Mouse (Mus musculus) lung, embryonic 16.5 days (tissue): ENCODE results near the gene Mpp6. TPM values are rescaled to one million over a fixed set of nuclear protein-coding genes. Genes with fewer than 3 reads are reported as not detected.

Experiments
- ATAC-seq: fragments of 200-750 bp; cut with Nextera tagmentation; 2 replicates; pipeline ENCODE4 v1.8.0; 2017; ENCODE audit warnings: low read depth, mild to moderate bottlenecking, moderate library complexity
- H3K27ac ChIP-seq: fragments of 300-500 bp; sonication (generic); 2 replicates; pipeline ENCODE4 v1.5.1; 2014; ENCODE audit warnings: mild to moderate bottlenecking, control low read depth, low read length
- H3K27me3 ChIP-seq: fragments of 300-500 bp; sonication (generic); 2 replicates; pipeline ENCODE4 v1.6.1; 2014; ENCODE audit warnings: low read depth, low read length, mixed read lengths; ENCODE audit not compliant: control insufficient read depth, insufficient read depth
- H3K36me3 ChIP-seq: fragments of 300-500 bp; sonication (generic); 2 replicates; pipeline ENCODE4 v1.6.1; 2014; ENCODE audit warnings: low read length; ENCODE audit not compliant: control insufficient read depth, insufficient read depth
- H3K4me1 ChIP-seq: fragments of 300-500 bp; sonication (generic); replicated peaks from 2 replicates; pipeline ENCODE4 v1.6.1; 2014; ENCODE audit warnings: low read length, mixed read lengths; ENCODE audit not compliant: control insufficient read depth, insufficient read depth
- H3K4me2 ChIP-seq: fragments of 300-500 bp; sonication (generic); 2 replicates; pipeline ENCODE4 v1.6.1; 2014; ENCODE audit warnings: low read depth, low read length, control low read depth
- H3K4me3 ChIP-seq: fragments of 300-500 bp; sonication (generic); 2 replicates; pipeline ENCODE4 v1.5.1; 2014; ENCODE audit warnings: mild to moderate bottlenecking, low read length, control low read depth
- H3K9ac ChIP-seq: fragments of 300-500 bp; sonication (generic); 2 replicates; pipeline ENCODE4 v1.6.1; 2014; ENCODE audit warnings: low read length, control low read depth
- H3K9me3 ChIP-seq: fragments of 300-500 bp; sonication (generic); 2 replicates; pipeline ENCODE4 v1.6.1; 2016; ENCODE audit warnings: low read length; ENCODE audit not compliant: control insufficient read depth
- WGBS: fragments of 180-500 bp; shearing (Covaris S2); extraction: QIAGEN DNeasy Blood & Tissue Kit; methylation state at CpG from one replicate; pipeline ENCODE4 v1.1.7; 2014; 5-methylcytosine and 5-hydroxymethylcytosine counted together
- polyA plus RNA-seq: library from polyadenylated mRNA; unstranded; fragments of >200 nt; fragmentation: Nextera tagmentation; extraction: Ambion mirVana; gene quantifications from 2 replicates; pipeline ENCODE4 v1.2.1, GENCODE M21; 2015

Mpp6 gene
- polyA plus RNA-seq, 1 experiment from 2014 or later, result 52.7 TPM

DNA sequence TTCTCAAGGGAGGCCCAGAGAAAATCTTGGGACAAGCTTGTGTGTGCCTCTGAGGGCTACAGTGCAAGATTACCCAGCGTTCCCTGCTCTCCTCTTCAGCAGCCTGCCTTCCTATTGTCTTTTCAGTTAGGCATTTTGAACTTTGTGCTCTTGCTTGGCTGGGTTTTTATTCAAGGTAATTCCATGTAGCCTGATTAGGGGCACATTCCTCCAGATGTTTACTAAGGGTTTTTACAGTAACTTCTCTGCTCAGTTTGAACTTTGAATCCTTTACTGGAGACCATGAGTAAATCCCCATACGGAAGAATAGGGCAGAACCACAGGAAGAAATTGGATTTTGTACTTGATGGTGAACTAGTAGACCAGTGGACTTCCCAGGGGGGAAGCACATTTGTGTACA is 16.3 kb downstream of the Mpp6 start:
- H3K27ac ChIP-seq, result no peak overlapping the region
- no peaks in the 10 kb centered on the region for H3K4me1 ChIP-seq
- ATAC-seq, result no peak
- no peak overlapping the region for H3K4me3 ChIP-seq
- peaks cover 3% of the 10 kb centered on the region; the same call in 1 of the 2 replicates for H3K9me3 ChIP-seq
- peaks cover 2% of the 10 kb centered on the region for H3K36me3 ChIP-seq
- H3K9ac ChIP-seq, result no peak overlapping the region
- 84% methylated on average over 2 of the region's 2 CpGs for WGBS
- no peak overlapping the region for H3K4me2 ChIP-seq
- H3K27me3 ChIP-seq, result no peaks in the 10 kb centered on the region

GRCm38 (mm10) chr6:50127536-50127935 is 17.5 kb downstream of the Mpp6 start:
- Histone ChIP-seq H3K36me3 (peaks cover 2% of the 10 kb centered on the region), H3K27ac (no peak overlapping the region), H3K4me1 (no peaks in the 10 kb centered on the region), H3K4me2 (no peak overlapping the region), H3K9me3 (peaks cover 3% of the 10 kb centered on the region; the same call in 1 of the 2 replicates), H3K27me3 (no peaks in the 10 kb centered on the region), H3K4me3 (no peak overlapping the region), H3K9ac (no peak overlapping the region)
- no peak for ATAC-seq
- 94% methylated on average over 6 of the region's 6 CpGs for WGBS

- no peak for ATAC-seq
- Histone ChIP-seq H3K4me3 (no peak overlapping the region), H3K27ac (no peak overlapping the region), H3K9me3 (no peaks in the 10 kb centered on the region), H3K27me3 (no peaks in the 10 kb centered on the region), H3K9ac (no peak overlapping the region), H3K36me3 (no peaks in the 10 kb centered on the region), H3K4me1 (no peaks in the 10 kb centered on the region; the same call in 1 of the 2 replicates), H3K4me2 (no peak overlapping the region)
- 52% methylated on average over 3 of the region's 3 CpGs for WGBS
Observed at GRCm38 (mm10) chr6:50137651-50138050, 27.6 kb downstream of the Mpp6 start.

GRCm38 (mm10) chr6:50139526-50139925 is 29.5 kb downstream of the Mpp6 start:
- H3K27me3 ChIP-seq, result no peaks in the 10 kb centered on the region
- no peaks in the 10 kb centered on the region for H3K4me1 ChIP-seq
- H3K9me3 ChIP-seq, result no peaks in the 10 kb centered on the region
- no peaks in the 10 kb centered on the region for H3K36me3 ChIP-seq
- H3K4me2 ChIP-seq, result no peak overlapping the region
- no peak overlapping the region for H3K9ac ChIP-seq
- 79% methylated on average over 3 of the region's 3 CpGs for WGBS
- no peak for ATAC-seq
- no peak overlapping the region for H3K27ac ChIP-seq
- H3K4me3 ChIP-seq, result no peak overlapping the region

DNA sequence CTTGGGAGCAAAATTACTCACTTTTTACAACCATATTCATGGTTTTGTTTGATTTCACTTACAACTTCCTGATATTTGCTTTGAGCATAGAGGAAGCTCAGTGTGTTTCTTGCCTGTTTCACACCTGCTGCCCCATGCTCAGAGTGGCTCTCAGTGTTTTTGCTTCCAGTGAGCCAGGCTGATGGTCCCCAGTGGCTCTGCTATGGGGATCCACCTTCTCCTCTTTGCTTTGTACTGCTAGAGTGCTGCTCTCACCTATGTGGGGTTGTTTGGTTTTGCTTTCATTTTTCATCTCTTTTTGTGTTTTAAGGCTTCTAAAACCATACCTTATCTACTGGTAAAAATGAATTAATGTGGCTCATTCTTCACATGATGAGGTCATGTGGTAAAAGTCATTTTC is 36.1 kb downstream of the Mpp6 start:
- no peaks in the 10 kb centered on the region for H3K36me3 ChIP-seq
- no peaks in the 10 kb centered on the region for H3K4me1 ChIP-seq
- ATAC-seq, result no peak
- no peak overlapping the region for H3K4me3 ChIP-seq
- H3K27me3 ChIP-seq, result no peaks in the 10 kb centered on the region
- H3K9ac ChIP-seq, result no peak overlapping the region
- no peak overlapping the region for H3K4me2 ChIP-seq
- H3K27ac ChIP-seq, result no peak overlapping the region
- no peaks in the 10 kb centered on the region for H3K9me3 ChIP-seq

GRCm38 (mm10) chr6:50149378-50149777 is 39.3 kb downstream of the Mpp6 start:
- no peak overlapping the region for H3K4me3 ChIP-seq
- no peak for ATAC-seq

DNA sequence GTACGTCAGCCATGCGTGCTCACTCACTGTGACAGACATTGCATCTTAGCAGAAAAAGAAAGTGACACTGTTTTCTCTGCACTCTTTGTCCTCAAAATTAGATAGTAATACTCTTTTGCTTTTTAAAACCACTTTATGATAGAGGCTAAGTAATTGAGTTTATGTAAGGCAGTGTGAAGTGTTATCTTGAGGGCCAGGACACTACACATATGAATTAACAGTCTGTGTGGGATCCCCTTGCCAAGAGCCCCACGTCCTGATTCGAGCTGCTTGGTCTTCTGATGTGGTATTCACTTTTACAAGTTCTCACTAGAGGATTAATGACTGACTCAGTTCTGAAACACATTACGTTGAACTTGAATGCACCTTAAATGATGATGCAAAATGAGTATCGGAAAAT is 49.8 kb downstream of the Mpp6 start:
- no peak overlapping the region for H3K4me2 ChIP-seq
- H3K36me3 ChIP-seq, result no peaks in the 10 kb centered on the region
- H3K4me1 ChIP-seq, result peaks cover 2% of the 10 kb centered on the region; the same call in 1 of the 2 replicates
- no peaks in the 10 kb centered on the region for H3K9me3 ChIP-seq
- H3K27ac ChIP-seq, result no peak overlapping the region
- no peak overlapping the region for H3K9ac ChIP-seq
- ATAC-seq, result no peak
- no peak overlapping the region for H3K4me3 ChIP-seq
- no peaks in the 10 kb centered on the region for H3K27me3 ChIP-seq
- 85% methylated on average over 6 of the region's 6 CpGs for WGBS

More at GRCm38 (mm10) chr6:50149378-50149777, 39.3 kb downstream of the Mpp6 start:
- Histone ChIP-seq H3K27me3 (no peaks in the 10 kb centered on the region), H3K27ac (no peak overlapping the region), H3K4me1 (no peaks in the 10 kb centered on the region), H3K36me3 (no peaks in the 10 kb centered on the region), H3K9me3 (no peaks in the 10 kb centered on the region), H3K4me2 (no peak overlapping the region), H3K9ac (no peak overlapping the region)
- WGBS, result 75% methylated on average over 4 of the region's 4 CpGs

DNA sequence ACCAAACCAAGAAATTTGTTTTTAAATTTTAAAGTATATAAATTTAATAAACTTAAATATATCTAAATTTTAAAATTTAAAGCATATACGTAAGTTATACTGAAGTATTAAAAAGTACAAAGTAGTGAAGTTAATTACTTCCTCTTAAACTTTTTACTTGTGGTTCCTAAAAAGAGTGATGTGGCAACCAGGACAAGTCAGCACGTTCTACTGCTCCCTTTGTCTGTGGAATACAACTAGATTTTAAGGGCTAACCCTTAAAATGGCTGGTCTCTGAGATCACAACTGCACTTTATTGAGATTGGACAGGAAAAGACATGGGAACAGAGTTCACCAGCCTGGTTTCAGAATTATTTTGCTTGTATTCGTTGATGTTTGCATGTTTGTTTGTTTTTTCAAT is 53.0 kb downstream of the Mpp6 start:
- Histone ChIP-seq H3K4me2 (no peak overlapping the region), H3K4me1 (no peaks in the 10 kb centered on the region), H3K36me3 (no peaks in the 10 kb centered on the region), H3K27ac (no peak overlapping the region), H3K27me3 (no peaks in the 10 kb centered on the region), H3K9ac (no peak overlapping the region), H3K9me3 (no peaks in the 10 kb centered on the region), H3K4me3 (no peak overlapping the region)
- no peak for ATAC-seq
- 84% methylated on average over 3 of the region's 3 CpGs for WGBS

DNA sequence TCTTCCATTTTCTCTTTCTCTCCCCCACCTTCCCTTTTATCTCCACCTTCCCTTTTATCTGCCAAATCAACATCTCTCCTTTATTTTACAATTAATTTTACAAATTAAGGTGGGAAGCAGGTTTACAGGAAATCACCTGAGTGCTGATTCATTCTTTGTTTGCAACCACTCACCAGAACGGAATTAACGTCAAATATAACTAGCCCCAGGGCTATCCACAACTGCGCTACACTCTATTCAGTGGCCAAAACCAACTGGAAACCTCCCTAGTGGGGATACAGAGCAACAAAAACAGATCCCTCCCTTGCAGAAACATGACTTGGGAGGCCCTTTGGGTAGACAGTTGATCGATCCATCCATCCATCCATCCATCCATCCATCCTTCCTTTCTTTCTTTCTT is 58.8 kb downstream of the Mpp6 start:
- Histone ChIP-seq H3K9me3 (no peaks in the 10 kb centered on the region), H3K4me3 (no peak overlapping the region), H3K27me3 (no peaks in the 10 kb centered on the region), H3K9ac (no peak overlapping the region), H3K4me1 (no peaks in the 10 kb centered on the region), H3K36me3 (no peaks in the 10 kb centered on the region), H3K4me2 (no peak overlapping the region), H3K27ac (no peak overlapping the region)
- 92% methylated on average over 4 of the region's 4 CpGs for WGBS
- no peak for ATAC-seq

GRCm38 (mm10) chr6:50169771-50170170 is 59.7 kb downstream of the Mpp6 start:
- Histone ChIP-seq H3K4me3 (no peak overlapping the region), H3K4me1 (no peaks in the 10 kb centered on the region), H3K4me2 (no peak overlapping the region), H3K9me3 (no peaks in the 10 kb centered on the region), H3K36me3 (no peaks in the 10 kb centered on the region), H3K27ac (no peak overlapping the region), H3K27me3 (no peaks in the 10 kb centered on the region), H3K9ac (no peak overlapping the region)
- ATAC-seq, result no peak
